Mouse (Mus musculus): ENCODE results near the gene Abcc4.
A peak's percentile ranks its signal among the peaks of the same experiment; 100 is the strongest.
"Not testable (repeated sequence)": the region's sequence is repeated elsewhere in the genome, so short reads cannot be mapped to it uniquely, and the experiment has no call there.

The Abcc4 gene

GRCm38 (mm10) chr14:118579013-118579728 lies 126.8 kb downstream of the Abcc4 start:
- DNase-seq (ENCODE audit: low spot score in 2 of 2) = no peak

DNA sequence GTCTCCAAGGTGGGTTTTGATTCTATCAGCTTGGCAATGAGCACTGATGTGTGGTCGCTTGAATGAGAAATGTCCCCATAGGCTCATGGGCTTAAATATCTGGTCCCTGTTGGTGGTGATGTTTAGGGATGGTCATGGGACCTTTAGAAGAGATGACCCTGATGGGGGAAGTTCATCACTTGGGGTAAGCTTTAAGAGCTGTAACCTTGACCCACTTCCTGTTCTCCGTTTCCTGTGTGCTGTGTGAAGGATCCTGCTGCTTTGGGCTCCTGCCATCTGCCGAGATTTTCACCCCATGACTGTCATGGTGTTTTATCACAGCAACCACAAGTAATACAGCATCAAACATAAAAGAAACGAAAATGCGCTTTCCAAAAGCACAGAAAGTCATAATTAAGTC lies 128.1 kb downstream of the Abcc4 start:
- no peak for DNase-seq (ENCODE audit: low spot score in 2 of 2)

DNA sequence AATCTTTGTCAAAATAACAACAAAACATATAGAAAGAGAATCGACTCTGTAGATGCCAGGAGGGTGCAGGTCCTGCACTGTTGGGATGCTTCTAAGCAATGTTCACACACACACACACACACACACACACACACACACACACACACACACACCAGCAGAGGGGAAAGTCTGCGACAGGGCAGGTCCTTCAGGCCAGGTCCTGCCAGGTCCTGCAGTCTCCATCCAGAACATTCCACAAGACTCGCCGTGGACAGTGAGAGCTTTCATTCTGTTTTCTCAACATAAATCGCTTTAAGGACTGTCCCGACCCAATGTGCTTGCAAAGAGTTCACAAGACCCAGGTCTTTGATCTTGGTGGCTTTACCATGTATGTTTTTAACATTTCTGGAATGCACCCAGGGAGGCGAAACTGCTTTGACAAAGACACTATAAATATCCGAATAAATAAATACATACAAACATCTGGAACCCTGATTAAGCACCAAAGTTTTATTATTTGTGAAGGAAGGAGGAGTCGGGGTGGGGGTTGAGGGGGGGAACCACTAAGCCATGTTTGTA lies 133.3 kb downstream of the Abcc4 start:
- DNase-seq (ENCODE audit: low spot score in 2 of 2) = no peak

DNA sequence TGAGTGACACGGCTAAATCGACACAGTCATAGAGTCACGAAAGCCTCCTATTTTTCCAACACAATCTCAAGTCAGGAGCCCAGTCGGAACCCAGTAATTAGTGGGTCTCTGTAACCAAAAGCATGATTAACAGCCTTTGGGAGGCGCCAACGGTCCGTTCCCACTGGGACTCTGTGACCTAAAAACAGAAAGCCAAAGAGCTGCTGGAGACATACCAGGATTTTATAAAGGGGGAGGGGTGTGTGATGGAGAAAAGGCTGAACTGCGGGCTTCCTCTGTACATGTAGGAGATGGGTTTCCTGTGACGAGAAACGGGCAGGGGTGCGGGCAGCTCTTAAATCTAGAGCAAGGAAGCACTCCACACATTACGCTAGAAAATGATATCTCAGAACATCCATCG lies 136.4 kb downstream of the Abcc4 start:
- no peak for DNase-seq (ENCODE audit: low spot score in 2 of 2)

DNA sequence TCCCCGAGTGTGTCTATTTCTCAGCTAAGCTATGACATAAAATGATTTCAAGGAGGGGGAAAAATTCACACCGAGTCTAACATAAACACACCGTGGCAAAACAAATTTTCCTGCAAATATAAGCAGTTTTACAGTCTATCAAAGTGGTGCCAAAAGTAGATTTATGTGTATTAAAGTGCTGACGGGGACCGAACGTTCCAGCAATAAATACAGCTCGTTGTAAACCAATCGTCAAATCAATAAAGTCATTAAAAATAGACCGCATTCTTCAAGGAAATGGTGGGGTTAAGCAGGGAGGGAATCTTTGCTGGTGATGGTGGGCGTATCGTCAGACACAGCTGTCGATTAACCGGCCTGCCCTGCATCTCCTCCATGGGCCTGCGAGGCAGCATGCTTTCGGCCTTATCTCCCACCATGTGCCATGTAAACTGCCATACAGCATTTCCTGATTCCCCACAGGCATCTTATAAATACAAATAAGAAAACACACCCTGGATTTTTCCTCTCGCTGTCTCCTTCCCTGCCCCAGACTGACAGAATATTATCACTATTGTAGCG lies 137.8 kb downstream of the Abcc4 start:
- no peak for DNase-seq (ENCODE audit: low spot score in 2 of 2)

GRCm38 (mm10) chr14:118566809-118567208 lies 139.2 kb downstream of the Abcc4 start:
- no peak for DNase-seq (ENCODE audit: low spot score in 2 of 2)

GRCm38 (mm10) chr14:118566214-118566688 lies 139.8 kb downstream of the Abcc4 start:
- DNase-seq (ENCODE audit: low spot score in 2 of 2) = peak in 1 of 2 experiments; percentile 23

DNA sequence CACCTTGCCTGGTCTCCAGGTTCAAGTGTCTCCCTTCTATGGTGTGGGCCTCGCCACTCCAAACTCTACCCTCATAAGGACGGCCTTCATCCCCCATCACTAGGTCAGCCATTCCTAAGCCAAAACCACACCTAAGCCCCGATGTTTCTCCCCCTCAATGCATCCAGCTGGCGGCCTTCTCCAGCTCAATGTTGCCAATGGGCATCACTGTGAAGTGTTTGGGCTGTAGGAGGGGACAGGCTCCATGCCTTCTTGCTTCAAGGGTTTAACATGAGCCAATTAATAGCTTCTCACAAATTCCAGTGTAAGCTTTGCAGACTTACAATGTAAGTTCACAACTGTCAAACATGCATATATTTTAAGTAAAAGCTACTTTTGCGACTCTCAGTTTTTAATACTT lies 140.3 kb downstream of the Abcc4 start:
- no peak for DNase-seq (ENCODE audit: low spot score in 2 of 2)

- no peak for DNase-seq (ENCODE audit: low spot score in 2 of 2)
Observed at GRCm38 (mm10) chr14:118563570-118563969, 142.4 kb downstream of the Abcc4 start.

GRCm38 (mm10) chr14:118552901-118553475 lies 153.0 kb downstream of the Abcc4 start:
- peak in 1 of 2 experiments; percentile 9 for DNase-seq (ENCODE audit: low spot score in 2 of 2)

- DNase-seq (ENCODE audit: low spot score in 2 of 2) = no peak
Observed at GRCm38 (mm10) chr14:118552390-118552789, 153.6 kb downstream of the Abcc4 start.

GRCm38 (mm10) chr14:118551725-118552285 lies 154.2 kb downstream of the Abcc4 start:
- DNase-seq (ENCODE audit: low spot score in 2 of 2) = peak in 1 of 2 experiments; percentile 26

DNA sequence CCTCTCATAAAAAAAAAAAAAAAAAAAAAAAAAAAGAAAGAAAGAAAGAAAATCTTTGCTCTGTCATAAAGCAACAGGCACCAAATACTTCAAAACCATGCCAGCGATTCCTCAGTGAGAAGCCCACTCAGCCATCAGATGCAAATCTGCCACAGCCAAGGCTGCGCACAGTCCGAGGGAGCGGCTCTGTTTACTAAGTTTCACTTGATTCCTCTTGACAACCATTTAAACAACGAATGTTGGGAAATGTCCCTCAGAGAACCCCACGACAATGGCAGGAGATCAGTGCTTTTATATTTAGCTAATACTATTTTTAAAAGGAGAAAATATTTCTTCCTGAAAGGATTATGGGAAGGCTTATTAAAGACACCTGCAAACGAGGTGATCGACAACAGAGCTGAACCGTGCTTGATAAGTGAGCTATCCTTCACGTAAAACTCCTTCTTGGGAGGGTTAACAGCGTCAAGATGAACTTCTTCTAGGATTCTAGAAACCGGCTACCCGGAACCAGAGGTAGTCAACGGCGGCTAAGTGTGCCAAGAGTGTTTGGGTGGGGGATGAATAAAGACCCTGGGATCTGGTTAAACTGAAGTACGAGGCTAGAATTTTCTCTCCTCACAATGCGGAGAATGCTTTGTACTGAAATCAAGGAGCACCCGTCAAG lies 154.8 kb downstream of the Abcc4 start:
- DNase-seq (ENCODE audit: low spot score in 2 of 2) = no peak

DNA sequence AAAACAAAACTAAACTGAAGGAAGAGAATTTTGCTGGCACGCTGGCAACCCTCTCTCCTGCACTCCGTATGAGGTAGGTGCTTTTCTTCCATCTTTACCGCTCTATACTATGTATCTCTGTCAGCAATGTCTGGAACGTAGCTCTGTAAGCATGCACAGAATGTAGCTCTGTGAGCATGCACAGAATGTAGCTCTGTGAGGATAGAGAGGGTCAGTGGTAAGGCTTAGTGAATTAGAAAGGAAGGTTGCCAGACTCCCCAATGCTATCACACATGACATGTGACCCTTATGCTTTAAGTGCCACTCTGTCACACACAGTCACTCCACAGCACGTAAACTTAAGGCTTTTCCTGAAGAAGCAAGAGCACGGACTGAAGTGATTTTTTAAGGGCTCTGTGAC lies 161.5 kb downstream of the Abcc4 start:
- DNase-seq (ENCODE audit: low spot score in 2 of 2) = no peak

- DNase-seq (ENCODE audit: low spot score in 2 of 2) = no peak
Observed at GRCm38 (mm10) chr14:118542947-118543346, 163.1 kb downstream of the Abcc4 start.

GRCm38 (mm10) chr14:118531539-118531938 lies 174.5 kb downstream of the Abcc4 start:
- no peak for DNase-seq (ENCODE audit: low spot score in 2 of 2)

DNA sequence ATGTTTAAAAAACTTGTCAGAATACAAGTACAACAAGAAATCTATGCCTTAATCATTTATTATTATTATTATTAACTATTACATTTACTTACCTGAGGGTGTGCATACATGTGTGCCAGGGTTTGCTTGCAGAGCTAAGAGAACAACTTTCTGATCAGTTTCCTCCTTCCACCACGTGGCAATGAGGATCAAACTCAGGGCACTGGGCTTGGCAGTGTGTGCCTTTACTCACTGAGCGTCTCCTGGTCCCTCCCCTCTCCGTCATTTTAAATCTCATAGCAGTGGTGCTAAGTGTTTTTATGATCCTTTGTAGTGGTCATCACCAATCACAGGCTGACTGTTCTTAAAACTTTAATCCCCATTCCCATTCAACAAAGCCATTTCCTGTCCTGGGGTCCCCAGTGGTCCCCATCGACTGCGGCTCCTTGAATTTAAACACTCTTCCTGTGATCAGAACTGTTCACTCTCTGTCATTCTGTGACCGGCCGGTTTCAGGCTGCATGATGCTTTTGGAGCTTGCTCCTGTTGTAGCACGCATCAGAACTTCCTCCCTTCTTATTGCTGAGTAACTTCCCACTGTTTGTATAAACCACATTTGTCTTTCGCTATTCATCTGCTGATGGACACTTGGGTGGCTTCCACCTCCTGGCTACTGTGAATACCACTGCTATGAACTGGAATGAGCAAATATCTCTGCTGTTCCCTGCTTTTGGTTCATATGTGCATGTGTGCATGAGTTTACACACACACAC lies 191.6 kb downstream of the Abcc4 start:
- no peak for DNase-seq (ENCODE audit: low spot score in 2 of 2)

- not testable (repeated sequence) for DNase-seq (ENCODE audit: low spot score in 2 of 2)
Observed at GRCm38 (mm10) chr14:118511715-118512114, 194.3 kb downstream of the Abcc4 start.

DNA sequence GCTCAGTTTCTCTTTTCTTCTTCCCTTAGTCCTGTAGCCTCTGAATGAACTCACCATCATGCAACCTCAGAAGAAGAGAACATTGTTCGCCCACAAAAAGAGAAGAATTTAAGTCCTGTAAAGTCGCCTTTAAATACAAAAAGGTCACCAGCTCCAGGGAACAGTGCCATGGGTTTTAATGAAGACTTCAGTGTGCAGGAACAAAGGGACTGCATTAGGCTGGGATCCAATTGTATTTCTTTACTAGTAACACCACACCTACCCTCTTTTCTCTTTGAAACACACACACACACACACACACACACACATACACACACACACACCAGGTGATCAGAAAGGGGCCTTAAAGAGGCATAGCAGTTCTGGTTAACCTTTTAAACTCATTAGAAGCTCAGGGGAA lies 195.2 kb downstream of the Abcc4 start:
- DNase-seq (ENCODE audit: low spot score in 2 of 2) = no peak

DNA sequence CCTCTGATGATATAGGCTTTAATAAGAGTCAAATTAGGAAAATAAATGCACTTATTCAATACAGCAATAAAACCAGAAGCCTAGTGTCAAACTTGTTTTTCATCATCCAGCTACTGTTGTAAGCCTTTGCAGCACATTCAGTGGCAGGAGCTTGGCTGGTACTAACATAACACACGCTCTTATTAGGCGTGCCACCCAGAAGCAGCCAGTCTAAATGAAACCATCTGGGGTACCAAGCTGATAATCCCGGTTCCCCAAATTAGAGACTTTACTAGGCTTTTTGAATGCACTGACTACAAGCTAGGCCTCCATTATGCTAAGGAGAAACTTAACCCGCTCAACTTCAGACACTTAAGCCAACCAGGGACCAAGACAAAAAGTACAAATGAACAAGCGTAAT lies 195.8 kb downstream of the Abcc4 start:
- DNase-seq (ENCODE audit: low spot score in 2 of 2) = no peak

- DNase-seq (ENCODE audit: low spot score in 2 of 2) = no peak
Observed at GRCm38 (mm10) chr14:118507829-118508228, 198.2 kb downstream of the Abcc4 start.

Data from cerebellum, postnatal 4 days (tissue).